Mouse (Mus musculus): Measurements from ENCODE around the gene Tcf3.

DNA sequence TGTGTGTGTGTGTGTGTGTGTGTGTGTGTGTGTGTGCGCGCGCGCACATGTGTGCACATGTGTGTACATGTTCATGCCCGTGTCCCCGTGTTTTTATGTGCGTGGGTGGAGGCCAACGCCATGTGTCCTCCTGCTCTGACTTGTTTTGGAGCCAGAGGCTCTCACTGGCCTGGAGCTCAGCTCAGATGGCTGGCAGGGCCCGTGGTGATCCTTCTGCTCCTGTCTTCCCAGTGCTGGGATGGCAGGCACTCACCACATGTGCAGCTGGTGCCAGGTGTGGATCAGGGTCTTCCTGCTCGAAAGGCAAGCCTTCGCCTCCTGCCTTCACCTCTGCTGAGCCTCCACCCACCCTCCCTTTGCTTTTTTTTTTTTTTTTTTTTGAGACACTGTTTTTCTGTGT, 26.2 kb upstream of the Tcf3 start:
- TF ChIP-seq ZNF384 (IDR thresholded peaks at IDR 0.05; ENCODE audit: low read depth, low read length), result no peak
- TF ChIP-seq MAFK (IDR thresholded peaks at IDR 0.05; ENCODE audit: insufficient replicate concordance, low read length), result no peak
- no peak for TF ChIP-seq EP300 (IDR thresholded peaks at IDR 0.05; ENCODE audit: low read length)
- no peak for TF ChIP-seq CHD2 (IDR thresholded peaks at IDR 0.05; ENCODE audit: low read length)
- no peak for TF ChIP-seq HCFC1 (IDR thresholded peaks at IDR 0.05; ENCODE audit: low read depth, low read length)
- TF ChIP-seq CHD1 (IDR thresholded peaks at IDR 0.05; ENCODE audit: low read depth, low read length), result no peak
- no peak for TF ChIP-seq POLR2A (IDR thresholded peaks at IDR 0.05; ENCODE audit: low read depth, low read length)
- TF ChIP-seq CTCF (conservative IDR thresholded peaks at IDR 0.05 in 1 of 2, IDR thresholded peaks at IDR 0.05 in 1 of 2; ENCODE audit: low read depth in 2 of 2, low read length in 2 of 2), result no peak
- no peak for TF ChIP-seq TCF12 (IDR thresholded peaks at IDR 0.05; ENCODE audit: low read depth, low read length)
- TF ChIP-seq ZKSCAN1 (IDR thresholded peaks at IDR 0.05; ENCODE audit: borderline replicate concordance, low read depth, low read length), result no peak
- TF ChIP-seq SIN3A (IDR thresholded peaks at IDR 0.05; ENCODE audit: low read length), result no peak
- TF ChIP-seq POLR2AphosphoS2 (IDR thresholded peaks at IDR 0.05; ENCODE audit: low read depth, low read length), result no peak
- no peak for TF ChIP-seq RCOR1 (conservative IDR thresholded peaks at IDR 0.05; ENCODE audit: low read depth, low read length)
- no peak for TF ChIP-seq UBTF (IDR thresholded peaks at IDR 0.05; ENCODE audit: low read depth, low read length)

Measured in CH12.LX (cell line).